Mouse (Mus musculus): ENCODE results near the gene Gpx3. TPM values are rescaled to one million over a fixed set of nuclear protein-coding genes. Genes with fewer than 3 reads are reported as not detected.
"Not testable (repeated sequence)": the region's sequence is repeated elsewhere in the genome, so short reads cannot be mapped to it uniquely, and the experiment has no call there.

The Gpx3 gene
- total RNA-seq (2014; rRNA removed) = 7.1 and 16.0 TPM in 2 replicates
- 35.0 and 44.0 TPM in 2 replicates for polyA plus RNA-seq (2015; fragmentation: Nextera tagmentation; extraction: Ambion mirVana)

DNA sequence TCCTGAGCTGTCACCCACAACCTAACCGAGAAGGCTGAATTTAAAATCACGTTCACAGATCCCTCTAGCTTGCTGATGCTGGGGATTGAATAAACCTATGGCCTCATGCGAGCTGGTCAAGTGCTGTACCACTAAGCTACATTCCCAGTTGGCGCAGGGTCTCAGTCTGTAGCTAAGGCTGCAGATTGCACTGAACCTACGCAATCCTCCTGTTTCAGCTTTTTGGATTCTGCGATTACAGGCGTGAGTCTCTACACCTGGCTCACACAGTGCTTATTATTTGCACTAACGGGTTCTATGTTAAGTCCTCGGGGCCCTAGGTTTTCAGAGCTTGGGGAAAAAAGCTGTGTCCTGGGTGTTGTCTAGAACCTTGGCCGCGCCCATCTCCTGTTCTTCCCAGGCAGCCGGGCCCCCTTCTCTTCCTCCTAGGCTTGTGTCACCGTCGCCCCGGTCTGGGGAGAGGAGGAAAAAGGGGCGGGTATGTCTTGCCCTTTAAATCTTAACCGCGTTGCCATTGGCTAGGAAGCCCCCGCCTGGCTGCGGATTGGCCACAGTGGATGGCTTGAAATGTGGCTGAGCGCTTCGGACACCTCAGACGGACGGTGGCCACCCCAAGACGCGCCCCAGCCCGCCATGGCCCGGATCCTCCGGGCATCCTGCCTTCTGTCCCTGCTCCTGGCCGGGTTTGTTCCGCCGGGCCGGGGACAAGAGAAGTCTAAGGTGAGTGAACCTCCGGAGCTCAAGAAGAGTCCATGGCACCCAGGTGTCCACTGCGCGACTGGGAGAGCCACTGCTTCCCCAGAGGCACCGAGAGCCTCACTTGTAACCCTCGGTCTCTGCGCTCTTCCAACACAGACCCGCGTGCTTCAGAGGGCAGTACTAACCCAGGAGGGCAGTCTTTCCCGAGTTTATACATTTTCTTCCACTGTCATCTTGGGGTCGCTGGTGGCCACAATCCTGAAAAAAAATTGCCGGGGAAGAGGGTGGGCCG is at the start of gene Gpx3:
Gene Gpx3 (plus strand): TSS at position 121 of the 991 bp plus-strand sequence.
- ATAC-seq = peak; percentile 96

DNA sequence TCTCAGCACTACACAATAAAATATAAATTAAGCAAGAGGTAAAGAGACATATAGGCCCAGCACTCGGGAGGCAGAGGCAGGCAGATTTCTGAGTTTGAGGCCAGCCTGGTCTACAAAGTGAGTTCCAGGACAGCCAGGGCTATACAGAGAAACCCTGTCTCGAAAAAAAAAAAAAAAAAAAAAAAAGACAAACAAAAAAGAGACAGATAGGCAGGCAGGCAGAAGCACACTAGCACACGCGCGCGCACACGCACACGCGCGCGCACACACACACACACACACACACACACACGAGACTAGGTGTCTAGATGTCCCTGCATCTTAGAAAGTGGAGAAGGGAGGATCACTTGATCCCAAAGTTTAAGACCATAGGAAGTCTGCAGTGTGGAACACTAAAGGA is 43.4 kb upstream of the Gpx3 start:
- H3K4me3 ChIP-seq (ENCODE audit: low read depth, low read length); H3K27me3 ChIP-seq (ENCODE audit: insufficient read depth, low read length); DNase-seq; ATAC-seq; H3K4me2 ChIP-seq (ENCODE audit: low read depth); H3K36me3 ChIP-seq (ENCODE audit: insufficient read depth); H3K27ac ChIP-seq (ENCODE audit: low read depth, low read length); H3K9ac ChIP-seq; H3K9me3 ChIP-seq (ENCODE audit: low read length); H3K4me1 ChIP-seq (ENCODE audit: insufficient read depth): not testable (repeated sequence)
- 95% methylated on average over 11 of the region's 12 CpGs for WGBS

More for the DNA sequence above, at the start of gene Gpx3:
- Histone ChIP-seq H3K36me3 (ENCODE audit: insufficient read depth) (no peaks in the 10 kb centered on the region), H3K4me3 (ENCODE audit: low read depth, low read length) (peak within 1 kb of the TSS; percentile 40), H3K27me3 (ENCODE audit: insufficient read depth, low read length) (no peaks in the 10 kb centered on the region), H3K4me1 (ENCODE audit: insufficient read depth) (no peaks in the 10 kb centered on the region), H3K4me2 (ENCODE audit: low read depth) (peak within 1 kb of the TSS; percentile 94), H3K27ac (ENCODE audit: low read depth, low read length) (no peak within 1 kb of the TSS), H3K9ac (peak within 1 kb of the TSS; percentile 40), H3K9me3 (ENCODE audit: low read length) (no peaks in the 10 kb centered on the region)
- DNase-seq = peak; percentile 68
- TF ChIP-seq CTCF (IDR thresholded peaks at IDR 0.05; ENCODE audit: low read depth) = no peak
- WGBS = 16% methylated on average over 43 of the region's 45 CpGs

DNA sequence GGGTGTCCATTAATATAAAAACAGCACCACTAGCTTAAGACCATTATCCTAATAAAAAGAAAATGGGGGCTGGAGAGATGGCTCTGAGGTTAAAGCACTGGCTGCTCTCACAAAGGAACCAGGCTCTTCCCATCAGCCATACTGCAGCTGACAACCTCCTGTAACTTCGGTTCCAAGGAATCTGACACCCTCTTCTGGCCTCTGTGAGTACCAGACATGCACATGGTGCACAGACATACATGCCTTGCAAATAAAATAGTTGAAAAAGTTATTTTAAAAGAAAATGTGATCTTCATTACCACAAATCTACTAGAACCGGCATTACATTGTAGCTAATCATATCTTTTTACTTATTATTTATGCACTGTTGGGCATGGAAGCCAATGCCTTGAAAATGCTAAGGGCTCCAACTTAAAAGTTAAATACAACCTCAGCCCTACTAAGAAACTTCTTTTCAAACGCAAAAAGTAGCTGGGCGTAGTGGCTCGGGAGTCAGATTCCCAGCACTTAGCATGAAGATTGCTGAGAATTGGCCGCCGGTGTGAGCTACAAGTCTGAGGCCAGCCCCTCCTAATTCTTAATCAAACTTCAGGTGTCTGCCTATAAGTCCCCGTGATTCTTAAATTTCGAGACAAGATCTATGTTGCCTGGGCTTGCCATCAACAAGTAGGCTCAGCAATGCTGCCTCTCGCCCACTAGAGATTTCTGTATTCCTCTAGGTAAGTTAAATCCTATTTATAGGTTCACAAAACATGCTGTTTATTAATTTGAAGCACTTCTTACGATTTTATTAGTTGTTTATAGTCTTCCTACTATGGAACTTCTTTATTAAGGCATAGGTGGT is 42.7 kb upstream of the Gpx3 start:
- peak overlapping the region; percentile 57 for H3K4me3 ChIP-seq (ENCODE audit: low read depth, low read length)
- WGBS = 21% methylated on average over 11 of the region's 11 CpGs
- H3K4me1 ChIP-seq (ENCODE audit: insufficient read depth) = no peaks in the 10 kb centered on the region
- H3K4me2 ChIP-seq (ENCODE audit: low read depth) = peak overlapping the region; percentile 63
- H3K9me3 ChIP-seq (ENCODE audit: low read length) = no peaks in the 10 kb centered on the region
- peak overlapping the region; percentile 69 for H3K9ac ChIP-seq
- peak; percentile 65 for TF ChIP-seq CTCF (IDR thresholded peaks at IDR 0.05; ENCODE audit: low read depth)
- peak; percentile 47 for DNase-seq
- no peak for ATAC-seq
- peak overlapping the region; percentile 77 for H3K27ac ChIP-seq (ENCODE audit: low read depth, low read length)
- no peaks in the 10 kb centered on the region for H3K27me3 ChIP-seq (ENCODE audit: insufficient read depth, low read length)
- H3K36me3 ChIP-seq (ENCODE audit: insufficient read depth) = no peaks in the 10 kb centered on the region

DNA sequence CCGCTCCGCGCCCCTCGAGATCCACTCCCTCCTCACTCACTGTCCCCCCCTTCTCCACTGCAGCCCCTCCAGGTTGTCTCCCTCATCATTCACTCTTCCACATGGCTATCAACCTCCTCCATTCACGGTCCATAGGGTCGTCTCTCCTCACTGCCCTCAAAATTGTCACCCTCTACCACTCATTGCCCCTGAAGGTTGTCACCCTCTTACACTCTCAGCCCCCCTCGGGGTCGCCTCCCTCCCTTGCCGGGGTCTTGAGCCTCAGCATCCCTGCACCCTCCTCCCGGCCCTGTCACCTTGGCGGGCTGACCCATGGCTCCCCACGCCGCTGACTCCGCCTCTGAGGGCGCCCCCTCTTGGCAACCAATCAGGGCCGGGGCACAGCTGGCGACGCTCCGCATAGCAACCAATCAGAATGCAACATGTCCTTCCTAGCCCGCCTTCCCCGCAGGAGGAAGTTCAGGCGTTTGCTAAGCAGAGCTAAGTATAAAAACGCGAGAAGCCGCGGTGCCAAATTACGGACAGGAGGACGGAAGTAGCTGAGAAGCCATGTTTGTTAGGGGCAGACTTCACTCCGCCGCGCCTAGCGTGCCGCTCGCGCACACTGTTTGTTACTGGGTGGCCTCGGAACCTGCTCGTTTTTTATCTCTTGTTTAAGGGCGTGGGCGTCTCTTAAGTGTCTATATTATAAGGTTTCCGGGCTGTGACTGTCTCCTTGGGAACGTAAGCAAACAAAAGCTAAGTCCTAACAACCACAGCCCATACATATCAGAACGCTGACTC is 41.8 kb upstream of the Gpx3 start, which contains the start of gene Lyrm7:
Gene Lyrm7 (minus strand): TSS at position 661 of the 783 bp plus-strand sequence.
- H3K4me1 ChIP-seq (ENCODE audit: insufficient read depth) = no peaks in the 10 kb centered on the region
- ATAC-seq = peak; percentile 98
- peak within 1 kb of the TSS; percentile 63 for H3K4me2 ChIP-seq (ENCODE audit: low read depth)
- peak within 1 kb of the TSS; percentile 69 for H3K9ac ChIP-seq
- peak; percentile 35; the same call in 1 of the 2 replicates for TF ChIP-seq CTCF (IDR thresholded peaks at IDR 0.05; ENCODE audit: low read depth)
- H3K9me3 ChIP-seq (ENCODE audit: low read length) = no peaks in the 10 kb centered on the region
- peak; percentile 99 for DNase-seq
- under 1% methylated on average over 42 of the region's 42 CpGs for WGBS
- H3K27me3 ChIP-seq (ENCODE audit: insufficient read depth, low read length) = no peaks in the 10 kb centered on the region
- peak within 1 kb of the TSS; percentile 87 for H3K27ac ChIP-seq (ENCODE audit: low read depth, low read length)
- peak within 1 kb of the TSS; percentile 57 for H3K4me3 ChIP-seq (ENCODE audit: low read depth, low read length)
- no peaks in the 10 kb centered on the region for H3K36me3 ChIP-seq (ENCODE audit: insufficient read depth)

DNA sequence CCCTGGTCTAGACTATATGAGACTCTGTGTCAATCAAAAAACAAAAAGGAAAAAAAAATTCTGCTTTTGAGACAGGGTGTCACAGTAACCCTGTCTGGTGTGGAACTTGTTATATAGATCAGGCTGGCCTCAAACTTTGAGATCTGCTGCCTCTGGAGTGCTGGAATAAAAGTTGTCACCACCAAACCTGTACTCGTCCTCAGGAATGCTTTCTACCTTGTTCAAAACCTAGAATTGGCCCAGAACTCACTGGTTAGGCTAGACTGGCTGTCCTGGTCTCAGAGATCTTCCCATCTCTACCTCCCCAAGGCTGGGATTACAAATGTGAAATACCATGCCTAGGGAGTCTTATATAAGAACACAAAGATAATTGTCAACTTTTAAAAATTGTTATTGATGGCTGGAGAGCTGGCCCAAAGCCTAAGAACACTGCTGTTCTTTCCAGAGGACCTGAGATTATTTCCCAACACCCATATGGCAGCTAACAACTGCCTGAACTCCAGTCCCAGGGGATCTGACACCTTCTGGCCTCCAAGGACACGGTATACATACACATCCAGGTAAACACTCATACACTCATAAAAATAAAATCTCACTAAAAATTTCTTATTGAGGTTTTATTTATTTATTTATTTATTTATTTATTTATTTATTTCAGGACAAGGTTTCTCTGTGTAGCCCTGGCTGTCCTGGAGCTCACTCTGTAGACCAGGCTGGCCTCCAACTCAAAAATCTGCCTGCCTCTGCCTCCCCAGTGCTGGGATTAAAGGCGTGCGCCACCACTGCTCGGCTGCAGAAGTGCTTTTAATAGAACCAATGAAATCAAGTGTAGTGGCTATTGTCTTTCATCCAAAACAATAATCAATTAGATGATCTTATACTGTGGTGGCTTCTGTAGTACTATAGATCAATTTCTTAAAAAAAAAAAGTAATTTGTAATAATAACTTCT is 40.5 kb upstream of the Gpx3 start:
- Histone ChIP-seq H3K9me3 (ENCODE audit: low read length) (no peaks in the 10 kb centered on the region), H3K9ac (no peak overlapping the region), H3K4me1 (ENCODE audit: insufficient read depth) (no peaks in the 10 kb centered on the region), H3K36me3 (ENCODE audit: insufficient read depth) (no peaks in the 10 kb centered on the region), H3K4me2 (ENCODE audit: low read depth) (no peak overlapping the region), H3K4me3 (ENCODE audit: low read depth, low read length) (no peak overlapping the region), H3K27ac (ENCODE audit: low read depth, low read length) (no peak overlapping the region), H3K27me3 (ENCODE audit: insufficient read depth, low read length) (no peaks in the 10 kb centered on the region)
- ATAC-seq (no peak), DNase-seq (no peak)
- TF ChIP-seq CTCF (IDR thresholded peaks at IDR 0.05; ENCODE audit: low read depth) = no peak
- WGBS = 89% methylated on average over 5 of the region's 5 CpGs
